Mouse (Mus musculus) midbrain, embryonic 14.5 days (tissue): ENCODE measurements around the gene Socs3. TPM values are rescaled to one million over a fixed set of nuclear protein-coding genes. Genes with fewer than 3 reads are reported as not detected.
A peak's percentile ranks its signal among the peaks of the same experiment; 100 is the strongest.

Experiments
- ATAC-seq: fragments of 200-750 bp; cut with Nextera tagmentation; 2 replicates; pipeline ENCODE4 v1.8.0; 2017; ENCODE audit warnings: moderate number of reproducible peaks, moderate library complexity; ENCODE audit not compliant: low FRiP score, low TSS enrichment
- DNase-seq: peaks from one replicate; pipeline ENCODE4 v3.0.0-alpha.2; 2015
- H3K27ac ChIP-seq: fragments of 300-500 bp; sonication (generic); replicated peaks from 2 replicates; pipeline ENCODE4 v1.5.1; 2014; ENCODE audit warnings: mild to moderate bottlenecking, low read depth, low read length, moderate library complexity
- H3K27me3 ChIP-seq: fragments of 300-500 bp; sonication (generic); 2 replicates; pipeline ENCODE4 v1.6.1; 2014; ENCODE audit warnings: low read length, control low read depth, mixed read lengths; ENCODE audit not compliant: control insufficient read depth, insufficient read depth
- H3K36me3 ChIP-seq: fragments of 300-500 bp; sonication (generic); 2 replicates; pipeline ENCODE4 v1.6.1; 2014; ENCODE audit warnings: low read length, control low read depth; ENCODE audit not compliant: control insufficient read depth, insufficient read depth
- H3K4me1 ChIP-seq: fragments of 300-500 bp; sonication (generic); 2 replicates; pipeline ENCODE4 v1.6.1; 2014; ENCODE audit warnings: mild to moderate bottlenecking, antibody characterized with exemption, low read length, control low read depth; ENCODE audit not compliant: control insufficient read depth, insufficient read depth
- H3K4me2 ChIP-seq: fragments of 300-500 bp; sonication (generic); 2 replicates; pipeline ENCODE4 v1.6.1; 2014; ENCODE audit warnings: mild to moderate bottlenecking, low read length, moderate library complexity
- H3K4me3 ChIP-seq: fragments of 300-500 bp; sonication (generic); replicated peaks from 2 replicates; pipeline ENCODE4 v1.5.1; 2014; ENCODE audit warnings: low read depth, low read length
- H3K9ac ChIP-seq: fragments of 300-500 bp; sonication (generic); replicated peaks from 2 replicates; pipeline ENCODE4 v1.6.1; 2014; ENCODE audit warnings: mild to moderate bottlenecking, low read length, moderate library complexity
- H3K9me3 ChIP-seq: fragments of 300-500 bp; sonication (generic); 2 replicates; pipeline ENCODE4 v1.6.1; 2016; ENCODE audit warnings: low read length, control low read depth, mixed read lengths; ENCODE audit not compliant: control insufficient read depth
- WGBS: fragments of 180-500 bp; shearing (Covaris S2); extraction: QIAGEN DNeasy Blood & Tissue Kit; methylation state at CpG from one replicate; pipeline ENCODE4 v1.1.7; 2014; 5-methylcytosine and 5-hydroxymethylcytosine counted together
- polyA plus RNA-seq: library from polyadenylated mRNA; unstranded; fragments of >200 nt; fragmentation: Nextera tagmentation; extraction: Ambion mirVana; gene quantifications from 2 replicates; pipeline ENCODE4 v1.2.1, GENCODE M21; 2014

The Socs3 gene
- polyA plus RNA-seq, 1 experiment from 2014 or later = 4.3 TPM

GRCm38 (mm10) chr11:117964294-117964693 is 5.6 kb downstream of the Socs3 start:
- Histone ChIP-seq H3K27me3 (peaks cover 19% of the 10 kb centered on the region), H3K36me3 (no peaks in the 10 kb centered on the region), H3K27ac (no peak overlapping the region), H3K4me2 (peak overlapping the region; percentile 68; the same call in 1 of the 2 replicates), H3K4me3 (no peak overlapping the region), H3K4me1 (peaks cover 58% of the 10 kb centered on the region), H3K9ac (no peak overlapping the region), H3K9me3 (no peaks in the 10 kb centered on the region)
- no peak for DNase-seq
- 15% methylated on average over 1 of the region's 1 CpGs for WGBS
- ATAC-seq = no peak

GRCm38 (mm10) chr11:117963872-117964271 is 6.0 kb downstream of the Socs3 start:
- H3K27ac ChIP-seq = 0 out of 2 replicates have a peak overlapping the region, but pooled peaks have one; percentile 10
- ATAC-seq (no peak), DNase-seq (no peak)
- WGBS = 2% methylated on average over 9 of the region's 9 CpGs
- H3K4me2 ChIP-seq = peak overlapping the region; percentile 68
- no peaks in the 10 kb centered on the region for H3K9me3 ChIP-seq
- no peak overlapping the region; the same call in 1 of the 2 replicates for H3K9ac ChIP-seq
- H3K27me3 ChIP-seq = peaks cover 19% of the 10 kb centered on the region
- peak overlapping the region; percentile 34 for H3K4me3 ChIP-seq
- peaks cover 58% of the 10 kb centered on the region for H3K4me1 ChIP-seq
- no peaks in the 10 kb centered on the region for H3K36me3 ChIP-seq

- Histone ChIP-seq H3K9me3 (no peaks in the 10 kb centered on the region), H3K27ac (peak overlapping the region; percentile 42; the same call in 1 of the 2 replicates), H3K27me3 (peaks cover 19% of the 10 kb centered on the region), H3K4me1 (peaks cover 55% of the 10 kb centered on the region), H3K36me3 (no peaks in the 10 kb centered on the region), H3K9ac (no peak overlapping the region; the same call in 1 of the 2 replicates), H3K4me2 (peak overlapping the region; percentile 68), H3K4me3 (peak overlapping the region; percentile 34)
- peak; percentile 96 for DNase-seq
- peak; percentile 90 for ATAC-seq
- WGBS = under 1% methylated on average over 40 of the region's 40 CpGs
Measured at GRCm38 (mm10) chr11:117963091-117963793, 6.6 kb downstream of the Socs3 start.

- DNase-seq (no peak), ATAC-seq (no peak)
- no peaks in the 10 kb centered on the region for H3K36me3 ChIP-seq
- H3K9ac ChIP-seq = no peak overlapping the region
- no peaks in the 10 kb centered on the region for H3K9me3 ChIP-seq
- WGBS = 30% methylated on average over 10 of the region's 10 CpGs
- H3K4me3 ChIP-seq = peak overlapping the region; percentile 34; the same call in 1 of the 2 replicates
- H3K27ac ChIP-seq = peak overlapping the region; percentile 42; the same call in 1 of the 2 replicates
- H3K4me2 ChIP-seq = peak overlapping the region; percentile 68
- peaks cover 48% of the 10 kb centered on the region for H3K4me1 ChIP-seq
- peaks cover 18% of the 10 kb centered on the region for H3K27me3 ChIP-seq
Measured at GRCm38 (mm10) chr11:117962228-117963067, 7.4 kb downstream of the Socs3 start.

GRCm38 (mm10) chr11:117960601-117961000 is 9.2 kb downstream of the Socs3 start:
- Histone ChIP-seq H3K4me1 (peaks cover 29% of the 10 kb centered on the region), H3K36me3 (no peaks in the 10 kb centered on the region), H3K4me3 (no peak overlapping the region), H3K4me2 (no peak overlapping the region), H3K9me3 (no peaks in the 10 kb centered on the region), H3K27ac (no peak overlapping the region), H3K27me3 (no peaks in the 10 kb centered on the region; the same call in 1 of the 2 replicates), H3K9ac (no peak overlapping the region)
- ATAC-seq (no peak), DNase-seq (no peak)

GRCm38 (mm10) chr11:117959741-117960381 is 10.0 kb downstream of the Socs3 start:
- DNase-seq (no peak), ATAC-seq (no peak)
- H3K4me2 ChIP-seq = no peak overlapping the region
- no peaks in the 10 kb centered on the region for H3K36me3 ChIP-seq
- peaks cover 22% of the 10 kb centered on the region for H3K4me1 ChIP-seq
- H3K9ac ChIP-seq = no peak overlapping the region
- no peaks in the 10 kb centered on the region for H3K27me3 ChIP-seq
- 62% methylated on average over 17 of the region's 17 CpGs for WGBS
- no peak overlapping the region for H3K27ac ChIP-seq
- no peak overlapping the region for H3K4me3 ChIP-seq
- H3K9me3 ChIP-seq = no peaks in the 10 kb centered on the region

- H3K4me1 ChIP-seq = peaks cover 19% of the 10 kb centered on the region
- WGBS = 91% methylated on average over 4 of the region's 4 CpGs
Measured at GRCm38 (mm10) chr11:117959166-117959565, 10.7 kb downstream of the Socs3 start.

GRCm38 (mm10) chr11:117958197-117958596 is 11.7 kb downstream of the Socs3 start:
- H3K9me3 ChIP-seq = no peaks in the 10 kb centered on the region
- ATAC-seq = no peak
- no peak overlapping the region; the same call in 1 of the 2 replicates for H3K9ac ChIP-seq
- H3K27me3 ChIP-seq = no peaks in the 10 kb centered on the region
- no peak overlapping the region for H3K27ac ChIP-seq
- WGBS = 71% methylated on average over 7 of the region's 7 CpGs
- H3K4me2 ChIP-seq = no peak overlapping the region
- H3K36me3 ChIP-seq = no peaks in the 10 kb centered on the region
- H3K4me3 ChIP-seq = no peak overlapping the region
- no peak for DNase-seq
- peaks cover 11% of the 10 kb centered on the region for H3K4me1 ChIP-seq

More at GRCm38 (mm10) chr11:117959166-117959565, 10.7 kb downstream of the Socs3 start:
- Histone ChIP-seq H3K36me3 (no peaks in the 10 kb centered on the region), H3K9me3 (no peaks in the 10 kb centered on the region), H3K4me2 (no peak overlapping the region), H3K9ac (no peak overlapping the region), H3K4me3 (no peak overlapping the region), H3K27me3 (no peaks in the 10 kb centered on the region), H3K27ac (no peak overlapping the region)
- DNase-seq (no peak), ATAC-seq (no peak)
